Comparison of ENCODE assay signal across 20 mouse cellular contexts in genomic region chr4:151352249-151352648, GRCm38 (mm10).
A peak's percentile ranks its signal among the peaks of the same experiment; 100 is the strongest.
DNase-seq lines count a peak whose midpoint lies in the region.
"Had no signal": no experiment of that assay in that cellular context is flagged by ENCODE, and none has a peak within 500 bp of the region (broad histone marks: within the 10 kb centered on the region; RNA-seq: fewer than 3 reads in every experiment).

No protein-coding gene starts in this region.

- H3K4me3 ChIP-seq in heart, embryonic 10.5 days, result no peak overlapping the region
- H3K4me3 ChIP-seq: embryonic facial prominence, embryonic 13.5 days; heart, embryonic 13.5 days; hindbrain, embryonic 15.5 days; limb, embryonic 15.5 days; midbrain, embryonic 10.5 days had no signal

- H3K4me1 ChIP-seq in heart, embryonic 10.5 days, result peaks cover 22% of the 10 kb centered on the region

- 78% methylated on average over 4 of the region's 4 CpGs for WGBS in heart, embryonic 10.5 days

- intact Hi-C loops in left cerebral cortex, postnatal 25 days (cut with DNase I), result no loop called here

- peak; percentile 52 to 61 for DNase-seq in cerebellum, postnatal 10 days
- DNase-seq in cerebellum, postnatal 25 days, result no peak
- peak; percentile 15 to 55 for DNase-seq in left cerebral cortex, postnatal 25 days (ENCODE audit: low spot score in 2 of 2)
- DNase-seq in left cerebral cortex, adult 11 months (ENCODE audit: low spot score), result no peak
- DNase-seq in NIH3T3 (ENCODE audit: low read depth), result peak; percentile 46
- DNase-seq in layer of hippocampus, adult 9-11 months, result peak; percentile 24
- DNase-seq in heart, embryonic 10.5 days (ENCODE audit: low spot score), result no peak
- no peak for DNase-seq in urinary bladder, adult 2 months (ENCODE audit: low spot score)
- DNase-seq: cerebellum, adult 18-20 months; gastrocnemius, postnatal 36 days; heart, postnatal 36 days; kidney, adult 18-20 months; kidney, postnatal 14 days; spleen, adult 18-20 months; thymus, postnatal 25 days had no signal

- no peaks in the 10 kb centered on the region for H3K9me3 ChIP-seq in heart, embryonic 10.5 days
- H3K9me3 ChIP-seq: embryonic facial prominence, embryonic 13.5 days; heart, embryonic 13.5 days; hindbrain, embryonic 15.5 days; limb, embryonic 15.5 days; midbrain, embryonic 10.5 days had no signal

- H3K27ac ChIP-seq in heart, embryonic 10.5 days, result no peak overlapping the region
- H3K27ac ChIP-seq: embryonic facial prominence, embryonic 13.5 days; heart, embryonic 13.5 days; hindbrain, embryonic 15.5 days; limb, embryonic 15.5 days; midbrain, embryonic 10.5 days had no signal

- no peaks in the 10 kb centered on the region for H3K36me3 ChIP-seq in heart, embryonic 10.5 days
- H3K36me3 ChIP-seq: embryonic facial prominence, embryonic 13.5 days; heart, embryonic 13.5 days; hindbrain, embryonic 15.5 days; limb, embryonic 15.5 days; midbrain, embryonic 10.5 days had no signal

- H3K27me3 ChIP-seq in heart, embryonic 10.5 days (ENCODE audit: insufficient read depth, poor library complexity, severe bottlenecking), result peaks cover 11% of the 10 kb centered on the region
- H3K27me3 ChIP-seq: embryonic facial prominence, embryonic 13.5 days; hindbrain, embryonic 15.5 days had no signal

Comparison
In these comparisons a context has a peak if more than half of its experiments do, and no peak if none do; other contexts are left out.
1. DNase-seq: peak in cerebellum, postnatal 10 days (2 of 2), left cerebral cortex, postnatal 25 days (2 of 2), NIH3T3 (single experiment) and layer of hippocampus, adult 9-11 months (single experiment); none in cerebellum, postnatal 25 days (0 of 2), left cerebral cortex, adult 11 months (single experiment), heart, embryonic 10.5 days (single experiment) and urinary bladder, adult 2 months (single experiment).